ENCODE assay signal across 21 mouse cellular contexts in genomic region chr3:115403330-115403986, GRCm38 (mm10).
DNase-seq lines count a peak whose midpoint lies in the region; ATAC-seq and TF ChIP-seq lines count a peak whose summit lies in the region.
"Had no signal": no experiment of that assay in that cellular context is flagged by ENCODE, and none has a peak within 500 bp of the region (broad histone marks: within the 10 kb centered on the region; RNA-seq: fewer than 3 reads in every experiment).

No protein-coding gene starts in this region.

- DNase-seq in intestine, embryonic 14.5 days (ENCODE audit: low spot score): no peak
- no peak for DNase-seq in layer of hippocampus, adult 11-12 months (ENCODE audit: low spot score)
- DNase-seq in B cell, adult 2 months: no peak
- DNase-seq: adrenal gland, adult 2 months; adrenal gland, adult 8-10 months; adrenal gland, postnatal 10 days; adrenal gland, postnatal 14 days; adrenal gland, postnatal 25 days; adrenal gland, postnatal 36 days; cerebellum, adult 11 months; cerebellum, adult 11-12 months; cerebellum, adult 18-20 months; cerebellum, adult 2 months had no signal

- peak; percentile 50; the same call in 1 of the 2 replicates for ATAC-seq in intestine, embryonic 14.5 days (replicated peaks; ENCODE audit: low FRiP score, low TSS enrichment, low read depth)
- no peak for ATAC-seq in intestine, postnatal 0 days
- ATAC-seq in intestine, embryonic 15.5 days: peak; percentile 95
- ATAC-seq in intestine, embryonic 16.5 days: peak; percentile 96
- ATAC-seq: activated CD4-positive, CD25-positive, alpha-beta regulatory T cell, adult 4 months; CD4-positive, CD25-positive, alpha-beta regulatory T cell, adult 4 months; Patski had no signal

- H3K4me2 ChIP-seq in intestine, embryonic 14.5 days (ENCODE audit: low read length): no peak overlapping the region
- H3K4me2 ChIP-seq in intestine, postnatal 0 days (replicated peaks; ENCODE audit: low read depth): no peak overlapping the region
- H3K4me2 ChIP-seq in intestine, embryonic 15.5 days (replicated peaks): no peak overlapping the region
- no peak overlapping the region for H3K4me2 ChIP-seq in intestine, embryonic 16.5 days (ENCODE audit: low read depth, low read length)

- no peaks in the 10 kb centered on the region for H3K9me3 ChIP-seq in intestine, embryonic 14.5 days (ENCODE audit: control insufficient read depth, low read length)
- no peaks in the 10 kb centered on the region for H3K9me3 ChIP-seq in intestine, postnatal 0 days (ENCODE audit: control insufficient read depth)
- H3K9me3 ChIP-seq in intestine, embryonic 15.5 days: no peaks in the 10 kb centered on the region
- no peaks in the 10 kb centered on the region for H3K9me3 ChIP-seq in intestine, embryonic 16.5 days (ENCODE audit: control insufficient read depth, low read length)
- H3K9me3 ChIP-seq: G1E had no signal

- 71% methylated on average over 1 of the region's 1 CpGs for WGBS in intestine, embryonic 14.5 days
- WGBS in intestine, postnatal 0 days: 23% methylated on average over 1 of the region's 1 CpGs
- WGBS in intestine, embryonic 15.5 days: 55% methylated on average over 1 of the region's 1 CpGs
- 58% methylated on average over 1 of the region's 1 CpGs for WGBS in intestine, embryonic 16.5 days

- no peak overlapping the region for H3K4me3 ChIP-seq in intestine, embryonic 14.5 days (ENCODE audit: low read depth, low read length)
- H3K4me3 ChIP-seq in intestine, postnatal 0 days (ENCODE audit: low read depth, low read length): no peak overlapping the region
- H3K4me3 ChIP-seq in intestine, embryonic 15.5 days (replicated peaks): no peak overlapping the region
- no peak overlapping the region for H3K4me3 ChIP-seq in intestine, embryonic 16.5 days (ENCODE audit: low read length)

- TF ChIP-seq CTCF in intestine, postnatal 0 days (IDR thresholded peaks at IDR 0.05; ENCODE audit: low read depth): no peak

- H3K36me3 ChIP-seq in intestine, embryonic 14.5 days (ENCODE audit: control insufficient read depth, insufficient read depth, low read length): no peaks in the 10 kb centered on the region
- no peaks in the 10 kb centered on the region for H3K36me3 ChIP-seq in intestine, postnatal 0 days (ENCODE audit: control insufficient read depth, insufficient read depth)
- H3K36me3 ChIP-seq in intestine, embryonic 15.5 days: no peaks in the 10 kb centered on the region
- no peaks in the 10 kb centered on the region for H3K36me3 ChIP-seq in intestine, embryonic 16.5 days (ENCODE audit: control insufficient read depth, insufficient read depth, low read length)
- H3K36me3 ChIP-seq: G1E had no signal

- H3K4me1 ChIP-seq in intestine, embryonic 14.5 days (replicated peaks; ENCODE audit: control insufficient read depth, insufficient read depth, low read length): no peaks in the 10 kb centered on the region
- no peaks in the 10 kb centered on the region for H3K4me1 ChIP-seq in intestine, postnatal 0 days (replicated peaks; ENCODE audit: control insufficient read depth, insufficient read depth, low read length)
- H3K4me1 ChIP-seq in intestine, embryonic 15.5 days (replicated peaks): no peaks in the 10 kb centered on the region
- no peaks in the 10 kb centered on the region for H3K4me1 ChIP-seq in intestine, embryonic 16.5 days (ENCODE audit: control insufficient read depth, insufficient read depth, low read length)

- no peak overlapping the region for H3K27ac ChIP-seq in intestine, embryonic 14.5 days (ENCODE audit: low read depth)
- H3K27ac ChIP-seq in intestine, postnatal 0 days (ENCODE audit: low read depth, low read length): no peak overlapping the region
- no peak overlapping the region for H3K27ac ChIP-seq in intestine, embryonic 15.5 days
- no peak overlapping the region for H3K27ac ChIP-seq in intestine, embryonic 16.5 days (ENCODE audit: low read length)

- no peaks in the 10 kb centered on the region for H3K27me3 ChIP-seq in intestine, embryonic 14.5 days (replicated peaks; ENCODE audit: control insufficient read depth, insufficient read depth, low read length)
- no peaks in the 10 kb centered on the region for H3K27me3 ChIP-seq in intestine, postnatal 0 days (replicated peaks; ENCODE audit: control insufficient read depth, insufficient read depth, low read length)
- H3K27me3 ChIP-seq in intestine, embryonic 15.5 days (replicated peaks): no peaks in the 10 kb centered on the region
- no peaks in the 10 kb centered on the region for H3K27me3 ChIP-seq in intestine, embryonic 16.5 days (replicated peaks; ENCODE audit: control insufficient read depth, insufficient read depth, low read length)
- H3K27me3 ChIP-seq: CH12.LX, Patski had no signal

- no peak overlapping the region for H3K9ac ChIP-seq in intestine, embryonic 14.5 days (ENCODE audit: low read length)
- no peak overlapping the region for H3K9ac ChIP-seq in intestine, postnatal 0 days (ENCODE audit: low read depth, low read length)
- H3K9ac ChIP-seq in intestine, embryonic 15.5 days: no peak overlapping the region
- H3K9ac ChIP-seq in intestine, embryonic 16.5 days (ENCODE audit: low read depth, low read length): no peak overlapping the region
